Mouse (Mus musculus) C2C12 (cell line): ENCODE measurements around the gene Pgrmc2.

Experiments used
- CTCF ChIP-seq: IDR thresholded peaks from one replicate; pipeline ENCODE4 v1.5.1; 2011; ENCODE audit not compliant: control insufficient read depth, insufficient read depth, insufficient read length
- MAX ChIP-seq: IDR thresholded peaks from one replicate; pipeline ENCODE4 v1.6.1; 2011; ENCODE audit warnings: mild to moderate bottlenecking, control low read depth
- MYOG ChIP-seq: IDR thresholded peaks from one replicate; pipeline ENCODE4 v1.6.1; 2011; ENCODE audit not compliant: control insufficient read depth, insufficient read length; ENCODE audit errors: extremely low read depth
- USF1 ChIP-seq: IDR thresholded peaks from one replicate; pipeline ENCODE4 v1.6.1; 2011; ENCODE audit warnings: low read depth, mild to moderate bottlenecking, control low read depth, moderate library complexity

DNA sequence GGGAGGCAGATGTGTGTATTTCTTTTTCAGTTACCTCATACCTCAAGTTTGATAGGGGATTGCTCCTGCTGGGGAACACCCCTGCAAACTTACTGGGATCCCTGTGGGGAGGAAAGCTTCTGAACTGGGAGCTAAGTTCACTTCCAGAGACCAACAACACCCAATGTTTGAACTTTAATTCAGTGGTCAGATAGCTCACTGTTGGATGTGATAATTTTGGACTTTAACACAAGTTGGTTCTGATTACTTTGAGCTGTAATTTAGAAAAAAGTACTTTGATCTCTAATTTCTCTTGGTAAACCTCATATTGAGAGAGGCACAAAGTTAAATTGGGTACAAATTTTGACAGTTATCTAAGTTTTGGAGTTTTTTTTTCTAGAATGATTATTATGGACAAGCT lies 4.2 kb upstream of the Pgrmc2 start:
- TF ChIP-seq CTCF: no peak
- TF ChIP-seq MAX: no peak
- TF ChIP-seq USF1: no peak
- TF ChIP-seq MYOG: no peak
